Mouse (Mus musculus) c-Kit-negative CD71-positive TER-119-positive erythroid progenitor cells, embryonic 14.5 days (primary cell): Measurements from ENCODE around the gene Galntl5.
"Not testable (repeated sequence)": the region's sequence is repeated elsewhere in the genome, so short reads cannot be mapped to it uniquely, and the experiment has no call there.

Source experiments
- DNase-seq: peaks from one replicate; pipeline ENCODE4 v3.0.0-alpha.2; 2013; ENCODE audit warnings: low read depth, low spot score

The Galntl5 gene

DNA sequence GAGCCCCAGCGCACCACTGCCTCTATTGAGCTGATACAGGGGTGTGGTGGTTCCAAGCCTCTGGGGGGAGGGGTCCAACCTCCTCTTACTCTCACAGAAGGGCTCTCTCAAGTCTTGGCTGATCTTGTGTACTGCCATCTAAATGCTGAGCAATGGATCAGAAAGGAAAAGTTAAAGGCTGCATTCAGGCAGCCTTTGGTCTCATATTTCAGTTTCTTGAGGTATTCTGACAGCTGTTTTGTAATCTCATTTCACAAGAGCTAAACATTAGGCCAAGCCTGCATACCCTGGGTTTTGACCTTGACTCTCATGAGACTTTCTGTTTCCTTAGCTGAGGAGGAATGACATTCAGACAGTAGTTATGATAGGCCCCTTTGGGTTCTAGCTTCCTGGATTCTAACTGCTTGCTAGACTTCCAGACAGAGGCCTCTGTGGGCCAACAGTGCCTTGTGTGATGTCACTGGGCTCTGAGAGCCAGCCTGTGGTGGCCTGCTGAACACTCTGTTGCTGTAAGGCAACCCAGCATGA lies at the start of gene Galntl5:
TSS of gene Galntl5 (plus strand) at position 457 of the 528 bp plus-strand sequence.
- DNase-seq: no peak

DNA sequence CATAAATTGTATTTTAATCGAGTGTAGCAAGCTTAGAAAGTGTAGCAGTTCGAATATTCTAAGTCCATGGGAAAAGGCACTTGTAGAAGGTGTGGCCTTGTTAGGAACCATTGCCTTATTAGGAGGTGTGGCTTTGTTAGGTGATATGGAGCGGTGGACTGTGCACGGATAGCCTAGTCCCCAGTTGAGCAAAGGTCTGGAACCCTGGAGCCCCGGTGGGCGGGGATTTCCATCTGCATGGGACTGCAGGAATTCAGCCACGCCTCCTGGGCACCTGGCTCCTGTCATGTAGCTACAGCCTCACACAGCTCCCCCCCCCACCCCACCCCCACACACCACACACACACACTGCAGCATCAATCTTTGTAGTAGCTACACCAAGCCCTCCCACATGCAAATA lies 34.6 kb upstream of the Galntl5 start:
- DNase-seq: no peak

DNA sequence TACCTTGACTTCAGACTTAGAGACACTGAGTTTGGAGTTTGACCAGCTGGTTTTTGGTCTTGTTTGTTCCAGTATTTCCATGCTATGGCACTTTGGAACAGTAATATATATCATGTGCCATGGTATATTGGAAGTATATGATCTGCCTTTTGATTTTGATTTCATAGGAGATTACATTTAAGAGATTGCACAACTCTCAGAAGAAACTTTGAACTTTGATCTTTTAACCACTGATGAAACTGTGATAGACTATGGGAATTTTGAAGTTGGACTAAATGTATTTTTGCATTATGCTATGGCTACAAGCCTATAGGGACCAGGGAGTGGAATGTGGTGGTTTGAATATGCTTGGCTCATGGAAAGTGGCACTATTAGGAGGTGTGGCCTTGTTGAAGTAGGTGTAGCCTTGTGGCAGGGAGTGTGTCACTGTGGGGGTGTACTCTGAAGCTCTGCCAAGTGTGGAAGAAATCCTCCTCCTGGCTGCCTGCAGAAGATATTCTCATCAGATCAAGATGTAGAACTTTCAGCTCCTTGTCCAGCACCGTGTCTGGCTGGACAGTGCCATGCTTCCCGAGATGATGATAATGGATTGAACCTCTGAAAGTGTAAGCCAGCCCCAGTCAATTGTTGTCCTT lies 31.8 kb upstream of the Galntl5 start:
- DNase-seq: no peak

- no peak for DNase-seq
These were observed 27.8 kb upstream of the Galntl5 start for GRCm38 (mm10) chr5:25153491-25153890.

DNA sequence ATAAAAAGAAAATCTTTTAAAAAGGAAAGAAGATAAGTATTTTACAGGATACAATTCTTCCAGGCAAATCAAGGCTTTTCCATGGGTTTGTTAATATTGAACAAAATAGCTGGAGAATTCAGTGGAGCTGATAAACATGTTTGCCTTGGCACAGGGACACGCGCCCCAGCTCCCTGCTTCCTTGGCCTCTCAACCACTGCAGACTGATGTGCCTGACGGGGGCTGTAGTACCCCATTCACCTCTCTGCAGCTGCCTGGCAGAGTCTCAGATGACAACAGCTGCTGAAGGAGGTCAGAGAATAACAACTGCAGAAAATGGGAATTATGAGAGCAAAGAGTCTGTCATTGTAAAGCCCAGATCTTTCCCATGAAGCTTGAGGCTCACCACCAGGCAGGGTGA lies 27.3 kb upstream of the Galntl5 start:
- no peak for DNase-seq

- no peak for DNase-seq
These were observed 26.4 kb upstream of the Galntl5 start for GRCm38 (mm10) chr5:25154823-25155222.

GRCm38 (mm10) chr5:25155351-25155750 lies 25.9 kb upstream of the Galntl5 start:
- no peak for DNase-seq

- DNase-seq: no peak
These were observed 24.1 kb upstream of the Galntl5 start for GRCm38 (mm10) chr5:25157136-25157535.

- DNase-seq: no peak
These were observed 20.7 kb upstream of the Galntl5 start for GRCm38 (mm10) chr5:25160515-25160914.

DNA sequence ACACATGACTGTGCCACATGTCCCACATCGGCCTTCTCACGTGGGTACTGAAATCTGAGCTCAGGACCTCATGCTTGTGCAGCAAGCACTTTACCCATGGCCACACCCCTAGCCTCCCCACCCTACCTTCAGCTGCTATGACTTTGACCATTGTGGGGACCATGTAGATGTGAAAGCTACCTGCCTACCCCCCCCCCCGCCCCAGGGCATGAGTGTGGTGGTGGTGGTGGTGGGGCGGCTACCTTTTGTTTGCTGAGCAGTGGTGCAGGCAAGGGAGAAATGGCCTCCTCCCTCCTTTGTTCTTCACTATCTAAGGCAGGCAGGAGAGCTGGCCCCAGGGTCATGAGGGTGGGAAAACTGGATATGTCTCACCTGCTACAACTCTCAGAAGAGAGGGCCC lies 18.3 kb upstream of the Galntl5 start:
- no peak for DNase-seq

GRCm38 (mm10) chr5:25163938-25164337 lies 17.3 kb upstream of the Galntl5 start:
- DNase-seq: no peak

DNA sequence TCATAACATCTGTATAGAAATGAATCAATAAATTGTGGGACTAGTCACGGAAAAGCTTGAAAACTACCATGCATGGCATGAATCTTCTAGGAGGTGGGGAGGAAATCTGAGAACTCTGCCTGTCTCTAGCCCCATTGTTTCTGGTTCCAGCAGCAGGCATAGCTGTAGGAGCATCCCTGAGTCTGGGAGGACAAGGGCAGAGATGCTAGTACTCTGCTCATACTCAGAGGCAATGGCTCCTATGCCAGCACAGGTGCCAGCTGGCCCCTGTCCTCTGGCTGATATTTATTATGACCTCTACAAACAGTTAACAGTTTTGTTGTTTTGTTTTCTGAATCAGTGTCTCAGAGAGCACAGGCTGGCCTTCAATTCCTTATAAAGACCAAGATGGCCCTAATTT lies 16.9 kb upstream of the Galntl5 start:
- no peak for DNase-seq

GRCm38 (mm10) chr5:25165102-25165788 lies 16.0 kb upstream of the Galntl5 start:
- DNase-seq: no peak

DNA sequence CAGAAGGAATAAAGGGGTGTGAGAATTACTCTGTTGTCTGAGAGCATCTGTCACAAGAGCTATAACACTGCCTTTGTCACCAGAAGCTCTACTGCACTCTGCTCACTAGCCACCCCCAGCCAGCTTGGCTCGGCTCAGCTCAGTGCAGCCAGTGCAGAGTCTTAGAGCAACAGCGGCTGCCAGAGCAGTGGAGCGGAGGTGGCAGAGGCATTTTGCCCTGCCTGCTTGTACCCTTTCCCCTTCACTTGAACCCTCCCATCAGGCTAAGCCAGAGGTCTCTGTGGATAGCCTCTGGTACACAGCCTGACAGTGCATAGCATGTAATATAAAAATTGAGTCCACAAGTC lies 15.5 kb upstream of the Galntl5 start:
- no peak for DNase-seq

- DNase-seq: no peak
These were observed 14.6 kb upstream of the Galntl5 start for GRCm38 (mm10) chr5:25166665-25167064.

DNA sequence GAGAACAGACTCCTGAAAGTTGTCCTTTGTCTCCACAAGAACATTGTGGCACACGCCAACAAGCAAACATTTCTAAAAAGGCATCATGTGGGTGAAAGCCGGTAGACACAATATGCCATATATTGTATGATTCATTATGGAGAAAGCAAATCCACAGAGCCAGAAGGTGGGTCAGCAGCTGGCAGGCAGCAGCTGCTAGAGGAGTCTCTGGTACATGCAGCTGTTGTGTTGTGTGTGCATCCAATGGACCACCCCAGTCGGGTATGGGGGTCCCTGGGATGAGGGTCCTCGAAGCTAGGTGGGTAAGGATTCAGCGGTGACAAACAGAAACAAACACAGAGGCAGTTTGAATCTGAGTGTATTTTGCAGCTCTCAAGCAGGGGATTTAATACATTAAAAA lies 3.3 kb upstream of the Galntl5 start:
- DNase-seq: not testable (repeated sequence)

DNA sequence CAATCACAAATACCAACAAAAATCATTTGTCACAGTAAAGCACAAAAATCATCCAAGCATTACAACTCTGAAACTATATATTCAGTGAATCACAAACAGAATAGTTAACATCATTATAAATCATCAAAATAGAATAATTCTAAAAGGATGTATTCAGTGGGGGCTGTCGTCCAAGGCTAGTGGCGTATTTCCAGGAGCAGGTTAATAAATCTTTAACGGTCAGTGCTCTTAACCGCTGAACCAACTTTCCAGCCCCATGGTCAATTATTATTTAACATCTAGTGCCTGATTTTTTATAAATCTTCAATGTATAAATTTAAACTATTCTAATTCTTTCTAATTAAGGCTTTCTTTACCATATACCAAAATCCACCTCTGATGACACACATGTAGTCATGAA lies 2.7 kb upstream of the Galntl5 start:
- DNase-seq: not testable (repeated sequence)

GRCm38 (mm10) chr5:25179284-25179683 lies 2.0 kb upstream of the Galntl5 start:
- no peak for DNase-seq

DNA sequence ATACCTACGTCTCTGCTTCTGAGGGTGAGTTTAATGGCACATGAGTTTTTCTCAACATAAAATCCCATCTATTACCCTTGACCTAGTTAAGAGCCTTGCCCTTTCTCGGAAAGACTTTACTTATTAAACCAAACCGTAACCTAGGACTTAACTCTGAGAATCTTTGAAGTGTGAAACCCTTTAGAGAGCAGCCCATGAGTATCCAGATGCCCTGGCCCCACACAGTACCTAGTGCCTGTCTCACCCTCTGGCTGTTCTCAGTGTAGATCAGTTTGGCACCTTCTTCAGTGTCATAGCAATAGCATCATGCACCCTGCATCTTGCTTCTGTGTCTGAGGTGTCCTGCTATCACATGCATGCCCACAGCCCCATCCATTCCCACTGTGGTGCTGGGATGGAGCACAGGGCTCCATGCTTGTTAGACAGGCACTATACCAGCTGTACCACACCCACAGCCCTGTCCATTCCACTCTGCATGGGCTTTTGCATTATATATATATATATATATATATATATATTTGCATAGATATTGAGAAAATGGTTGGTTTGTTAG lies 1.2 kb upstream of the Galntl5 start:
- no peak for DNase-seq

GRCm38 (mm10) chr5:25183595-25183994 lies 2.3 kb downstream of the Galntl5 start:
- no peak for DNase-seq

- no peak for DNase-seq
These were observed 3.3 kb downstream of the Galntl5 start for GRCm38 (mm10) chr5:25184594-25184993.

DNA sequence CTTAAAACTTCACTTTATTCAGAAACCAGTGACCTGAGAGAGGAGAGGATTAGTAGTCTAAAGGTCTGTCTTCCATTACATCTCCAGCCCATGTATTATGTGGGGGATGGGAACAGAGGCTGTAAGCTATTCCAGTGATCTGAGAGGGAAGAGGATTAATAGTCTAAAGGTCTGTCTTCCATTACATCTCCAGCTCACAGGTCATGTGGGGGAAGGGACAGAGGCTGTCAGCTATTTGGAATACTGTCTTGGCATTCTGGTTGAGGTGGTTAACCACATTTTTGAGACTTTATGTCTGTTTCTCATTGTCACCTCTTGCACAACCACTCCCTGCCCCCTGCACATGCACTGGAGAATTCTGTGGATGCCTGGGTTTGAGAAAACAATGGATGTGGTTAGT lies 6.5 kb downstream of the Galntl5 start:
- DNase-seq: no peak

DNA sequence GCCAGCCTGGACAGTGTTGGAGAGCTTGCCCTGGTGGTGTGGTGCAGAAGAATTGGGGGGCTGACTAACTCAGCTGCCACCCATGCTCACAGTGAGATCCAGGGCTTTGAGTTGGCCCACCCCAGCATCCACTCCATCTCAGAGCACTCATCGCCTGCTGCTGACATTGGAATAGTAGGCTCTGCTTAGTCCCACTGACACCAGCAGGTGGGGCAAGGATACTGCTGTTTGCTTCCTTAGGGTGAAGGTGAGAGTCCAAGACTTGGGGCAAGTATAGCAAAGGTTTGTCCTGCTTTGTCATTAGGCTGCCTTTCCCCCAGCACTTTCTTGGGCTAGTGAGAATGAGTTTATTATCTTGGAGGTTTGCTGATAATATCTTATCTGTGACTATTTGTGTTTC lies 7.5 kb downstream of the Galntl5 start:
- no peak for DNase-seq
